Mouse (Mus musculus) T-cell, adult 2 months (primary cell): Measurements from ENCODE around the gene Soat2.
A peak's percentile ranks its signal among the peaks of the same experiment; 100 is the strongest.

Experiments used
- DNase-seq: peaks from one replicate; pipeline ENCODE4 v3.0.0; 2022; ENCODE audit warnings: low spot score

Soat2 gene

GRCm38 (mm10) chr15:102150301-102151135 is at the start of gene Soat2:
TSS of gene Soat2 (plus strand) at chr15:102150526.
- peak; percentile 49 for DNase-seq

GRCm38 (mm10) chr15:102100996-102101671 is 49.2 kb upstream of the Soat2 start:
- no peak for DNase-seq

- no peak for DNase-seq
Observed at GRCm38 (mm10) chr15:102101672-102102541, 48.4 kb upstream of the Soat2 start.

- no peak for DNase-seq
Observed at GRCm38 (mm10) chr15:102102548-102103121, 47.7 kb upstream of the Soat2 start.

GRCm38 (mm10) chr15:102103371-102103946 is 46.9 kb upstream of the Soat2 start:
- DNase-seq, result no peak

- no peak for DNase-seq
Observed at GRCm38 (mm10) chr15:102103947-102104555, 46.3 kb upstream of the Soat2 start.

GRCm38 (mm10) chr15:102105360-102105759 is 45.0 kb upstream of the Soat2 start:
- no peak for DNase-seq

GRCm38 (mm10) chr15:102105764-102106730 is 44.3 kb upstream of the Soat2 start:
- DNase-seq, result peak; percentile 39

- no peak for DNase-seq
Observed at GRCm38 (mm10) chr15:102106754-102107456, 43.4 kb upstream of the Soat2 start.

- DNase-seq, result peak; percentile 64
Observed at GRCm38 (mm10) chr15:102107689-102108573, 42.4 kb upstream of the Soat2 start.

- DNase-seq, result peak; percentile 75
Observed at GRCm38 (mm10) chr15:102108651-102109525, 41.4 kb upstream of the Soat2 start.

GRCm38 (mm10) chr15:102110271-102110670 is 40.1 kb upstream of the Soat2 start:
- no peak for DNase-seq

GRCm38 (mm10) chr15:102110701-102111494 is 39.4 kb upstream of the Soat2 start:
- no peak for DNase-seq

GRCm38 (mm10) chr15:102111495-102111829 is 38.9 kb upstream of the Soat2 start:
- no peak for DNase-seq

- DNase-seq, result no peak
Observed at GRCm38 (mm10) chr15:102112181-102112580, 38.1 kb upstream of the Soat2 start.

- DNase-seq, result no peak
Observed at GRCm38 (mm10) chr15:102112827-102113226, 37.5 kb upstream of the Soat2 start.

- DNase-seq, result no peak
Observed at GRCm38 (mm10) chr15:102113674-102114073, 36.7 kb upstream of the Soat2 start.
